Mouse (Mus musculus) brain, adult 2 months (tissue): ENCODE data around the gene Olfr733.

Experiments used
- DNase-seq: peaks from one replicate; pipeline ENCODE4 v3.0.0; 2011; ENCODE audit warnings: low read depth, low spot score

The Olfr733 gene

DNA sequence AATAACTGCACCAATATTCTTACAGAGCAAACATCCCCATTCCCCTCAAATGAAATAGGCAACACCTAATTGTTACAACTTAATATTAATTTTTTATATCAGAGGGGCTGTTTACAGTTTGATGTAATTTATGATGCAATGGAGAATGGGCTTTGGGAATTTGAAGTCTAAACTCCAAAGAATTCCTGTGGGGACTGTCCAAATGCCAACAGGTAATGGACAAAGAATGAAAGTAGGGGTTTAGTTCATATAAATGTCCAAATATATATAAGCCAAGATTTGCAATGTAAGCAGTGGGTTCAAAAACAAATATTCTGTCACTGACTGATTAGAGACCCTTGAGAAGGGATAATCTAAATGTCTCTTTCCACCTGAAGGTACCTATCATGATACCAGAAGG lies at the start of gene Olfr733:
Olfr733 (minus strand) TSS at position 101 of the 400 bp plus-strand sequence.
- no peak for DNase-seq

DNA sequence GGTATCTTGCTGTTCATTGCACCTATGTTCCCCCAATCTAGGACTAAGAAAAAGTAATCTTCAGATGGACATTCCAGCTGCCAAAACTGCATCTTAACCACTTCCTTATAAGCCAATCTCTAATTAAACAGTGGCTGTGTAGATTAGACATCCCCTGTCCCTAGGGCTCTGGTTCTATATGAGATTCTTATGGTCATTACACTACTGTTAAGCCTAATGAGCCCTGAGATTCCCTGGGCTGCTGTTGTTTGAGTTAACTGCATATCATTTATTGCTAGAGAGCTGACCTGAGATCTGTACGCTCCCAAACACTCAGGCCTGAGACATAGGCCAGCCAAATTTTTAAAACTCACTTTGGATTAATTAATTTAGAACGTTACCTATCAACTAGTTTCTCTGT lies 47.5 kb upstream of the Olfr733 start, which contains the start of gene Olfr735:
Olfr735 (minus strand) TSS at position 77 of the 400 bp plus-strand sequence.
- no peak for DNase-seq

DNA sequence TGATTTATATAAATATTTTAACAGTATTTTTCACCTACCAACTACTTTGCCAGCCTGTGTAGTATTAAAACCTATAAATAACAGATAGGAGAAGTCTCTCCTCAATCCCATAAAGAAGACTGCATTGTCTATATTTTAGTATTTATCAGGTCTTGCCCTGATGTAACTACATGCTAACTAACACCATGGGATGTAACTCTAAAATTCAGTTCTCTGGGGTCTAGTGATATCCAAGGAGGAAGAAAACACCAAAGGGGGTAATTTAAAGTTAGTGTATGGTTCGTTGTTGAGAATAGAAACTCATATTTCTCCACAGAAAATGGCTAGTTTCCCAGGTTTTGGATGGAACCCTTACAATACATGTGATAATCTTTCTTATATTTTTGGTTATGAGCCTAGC lies 25.3 kb upstream of the Olfr733 start, which contains the start of gene Olfr734:
Olfr734 (minus strand) TSS at position 101 of the 400 bp plus-strand sequence.
- no peak for DNase-seq

DNA sequence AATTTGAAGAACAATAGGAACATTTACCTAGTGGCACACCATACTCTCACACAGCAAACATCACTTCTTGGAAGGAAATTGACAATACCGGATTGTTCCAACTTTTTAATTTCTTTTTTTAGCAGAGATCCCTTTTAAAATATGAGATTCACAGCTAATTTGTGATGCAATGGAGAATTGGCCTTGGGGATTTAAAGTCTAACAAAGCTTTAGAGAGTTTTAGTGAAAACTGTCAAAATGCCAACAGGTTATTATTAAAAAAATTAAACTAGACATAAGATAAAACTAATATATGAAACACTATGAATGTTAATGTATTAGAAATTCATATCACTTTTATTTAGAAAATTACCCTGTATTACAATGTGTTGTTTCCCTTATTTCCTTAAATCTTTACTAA lies 17.2 kb downstream of the Olfr733 start, which contains the start of gene Olfr732:
Olfr732 (minus strand) TSS at position 101 of the 400 bp plus-strand sequence.
- DNase-seq: no peak
